Mouse (Mus musculus): ENCODE measurements at regions not wholly inside any gene's neighbourhood (a gene's known extent, or its start where the extent isn't known, plus 50 kb on each side); places are given as distances from the start of the nearest gene placed in this dataset.

- TF ChIP-seq CTCF (IDR thresholded peaks at IDR 0.05; ENCODE audit: low read depth), result no peak
- Histone ChIP-seq H3K9ac (no peak overlapping the region), H3K27me3 (ENCODE audit: insufficient read depth, low read length) (no peaks in the 10 kb centered on the region), H3K4me3 (ENCODE audit: low read depth, low read length) (no peak overlapping the region), H3K4me2 (no peak overlapping the region), H3K9me3 (ENCODE audit: low read depth, low read length) (peaks cover 4% of the 10 kb centered on the region; the same call in 1 of the 2 replicates), H3K4me1 (ENCODE audit: insufficient read depth) (no peaks in the 10 kb centered on the region), H3K36me3 (ENCODE audit: insufficient read depth) (no peaks in the 10 kb centered on the region), H3K27ac (ENCODE audit: low read depth) (no peak overlapping the region)
- DNase-seq (no peak), ATAC-seq (ENCODE audit: insufficient read depth) (no peak)
- WGBS, result 75% methylated on average over 3 of the region's 3 CpGs
These were observed 486.0 kb downstream of the D3Ertd751e start for GRCm38 (mm10) chr3:42228399-42228755.

GRCm38 (mm10) chr3:42232268-42232667 is 489.9 kb downstream of the D3Ertd751e start:
- no peak overlapping the region for H3K9ac ChIP-seq
- peaks cover 4% of the 10 kb centered on the region; the same call in 1 of the 2 replicates for H3K9me3 ChIP-seq (ENCODE audit: low read depth, low read length)
- no peaks in the 10 kb centered on the region for H3K4me1 ChIP-seq (ENCODE audit: insufficient read depth)
- no peaks in the 10 kb centered on the region for H3K36me3 ChIP-seq (ENCODE audit: insufficient read depth)
- ATAC-seq (ENCODE audit: insufficient read depth), result no peak; the same call in 1 of the 2 replicates
- no peak overlapping the region for H3K27ac ChIP-seq (ENCODE audit: low read depth)
- no peaks in the 10 kb centered on the region for H3K27me3 ChIP-seq (ENCODE audit: insufficient read depth, low read length)
- WGBS, result 66% methylated on average over 5 of the region's 5 CpGs
- no peak overlapping the region for H3K4me3 ChIP-seq (ENCODE audit: low read depth, low read length)
- TF ChIP-seq CTCF (IDR thresholded peaks at IDR 0.05; ENCODE audit: low read depth), result no peak
- no peak overlapping the region for H3K4me2 ChIP-seq
- DNase-seq, result peak; percentile 22

GRCm38 (mm10) chr3:42233756-42234155 is 491.3 kb downstream of the D3Ertd751e start:
- no peak for TF ChIP-seq CTCF (IDR thresholded peaks at IDR 0.05; ENCODE audit: low read depth)

GRCm38 (mm10) chr3:42235515-42235914 is 493.1 kb downstream of the D3Ertd751e start:
- ATAC-seq (ENCODE audit: insufficient read depth), result no peak
- no peak for DNase-seq
- TF ChIP-seq CTCF (IDR thresholded peaks at IDR 0.05; ENCODE audit: low read depth), result no peak
- H3K4me2 ChIP-seq, result no peak overlapping the region
- H3K36me3 ChIP-seq (ENCODE audit: insufficient read depth), result no peaks in the 10 kb centered on the region
- no peaks in the 10 kb centered on the region for H3K4me1 ChIP-seq (ENCODE audit: insufficient read depth)
- no peak overlapping the region for H3K27ac ChIP-seq (ENCODE audit: low read depth)
- H3K27me3 ChIP-seq (ENCODE audit: insufficient read depth, low read length), result no peaks in the 10 kb centered on the region
- no peak overlapping the region for H3K9ac ChIP-seq
- peaks cover 4% of the 10 kb centered on the region; the same call in 1 of the 2 replicates for H3K9me3 ChIP-seq (ENCODE audit: low read depth, low read length)
- WGBS, result 79% methylated on average over 1 of the region's 1 CpGs
- no peak overlapping the region for H3K4me3 ChIP-seq (ENCODE audit: low read depth, low read length)

More at GRCm38 (mm10) chr3:42233756-42234155, 491.3 kb downstream of the D3Ertd751e start:
- Histone ChIP-seq H3K9me3 (ENCODE audit: low read depth, low read length) (peaks cover 4% of the 10 kb centered on the region; the same call in 1 of the 2 replicates), H3K4me2 (no peak overlapping the region), H3K27ac (ENCODE audit: low read depth) (no peak overlapping the region), H3K4me1 (ENCODE audit: insufficient read depth) (no peaks in the 10 kb centered on the region), H3K9ac (no peak overlapping the region), H3K4me3 (ENCODE audit: low read depth, low read length) (no peak overlapping the region), H3K27me3 (ENCODE audit: insufficient read depth, low read length) (no peaks in the 10 kb centered on the region), H3K36me3 (ENCODE audit: insufficient read depth) (no peaks in the 10 kb centered on the region)
- 71% methylated on average over 3 of the region's 3 CpGs for WGBS
- ATAC-seq (ENCODE audit: insufficient read depth), result no peak
- DNase-seq, result peak; percentile 52
